Mouse (Mus musculus): ENCODE measurements around the gene Olfr1022.

- TF ChIP-seq CTCF (IDR thresholded peaks at IDR 0.05; ENCODE audit: low read depth) (no peak), EP300 (IDR thresholded peaks at IDR 0.05; ENCODE audit: low read depth) (no peak)
Measured at GRCm38 (mm10) chr2:85845383-85845782, 23.0 kb upstream of the Olfr1022 start, which contains the start of gene Olfr1019.

Data from liver, embryonic 14.5 days (tissue).